Mouse (Mus musculus) heart, embryonic 13.5 days (tissue): ENCODE measurements around the gene Car15. TPM values are rescaled to one million over a fixed set of nuclear protein-coding genes. Genes with fewer than 3 reads are reported as not detected.

ENCODE experiments used
- ATAC-seq: fragments of 200-750 bp; cut with Nextera tagmentation; 2 replicates; pipeline ENCODE4 v1.8.0; 2017; ENCODE audit warnings: moderate TSS enrichment; ENCODE audit not compliant: insufficient number of reproducible peaks, low FRiP score, low TSS enrichment; ENCODE audit errors: extremely low read depth
- H3K27ac ChIP-seq: fragments of 300-500 bp; sonication (generic); replicated peaks from 2 replicates; pipeline ENCODE4 v1.5.1; 2015; ENCODE audit warnings: moderate library complexity, mild to moderate bottlenecking, inconsistent platforms
- H3K27me3 ChIP-seq: fragments of 300-500 bp; sonication (generic); replicated peaks from 2 replicates; pipeline ENCODE4 v1.6.1; 2015; ENCODE audit warnings: mild to moderate bottlenecking, inconsistent platforms
- H3K36me3 ChIP-seq: fragments of 300-500 bp; sonication (generic); 2 replicates; pipeline ENCODE4 v1.6.1; 2015; ENCODE audit warnings: mild to moderate bottlenecking, inconsistent platforms
- H3K4me1 ChIP-seq: fragments of 300-500 bp; sonication (generic); 2 replicates; pipeline ENCODE4 v1.6.1; 2015; ENCODE audit warnings: inconsistent platforms
- H3K4me2 ChIP-seq: fragments of 300-500 bp; sonication (generic); 2 replicates; pipeline ENCODE4 v1.6.1; 2015; ENCODE audit warnings: inconsistent platforms, mild to moderate bottlenecking, moderate library complexity
- H3K4me3 ChIP-seq: fragments of 300-500 bp; sonication (generic); 2 replicates; pipeline ENCODE4 v1.5.1; 2015; ENCODE audit warnings: moderate library complexity, mild to moderate bottlenecking, inconsistent platforms
- H3K9ac ChIP-seq: fragments of 300-500 bp; sonication (generic); 2 replicates; pipeline ENCODE4 v1.6.1; 2015; ENCODE audit warnings: inconsistent platforms, mild to moderate bottlenecking, moderate library complexity
- H3K9me3 ChIP-seq: fragments of 300-500 bp; sonication (generic); 2 replicates; pipeline ENCODE4 v1.6.1; 2016; ENCODE audit warnings: inconsistent platforms
- WGBS: fragments of 180-500 bp; shearing (Covaris S2); methylation state at CpG from one replicate; pipeline ENCODE4 v1.1.7; 2015; ENCODE audit warnings: mixed read lengths; 5-methylcytosine and 5-hydroxymethylcytosine counted together
- polyA plus RNA-seq: library from polyadenylated mRNA; unstranded; fragments of >200 nt; fragmentation: Nextera tagmentation; extraction: Ambion mirVana; gene quantifications from 2 replicates; pipeline ENCODE4 v1.2.1, GENCODE M21; 2015

Car15 gene
- polyA plus RNA-seq, 1 experiment from 2014 or later = 1.1 TPM

DNA sequence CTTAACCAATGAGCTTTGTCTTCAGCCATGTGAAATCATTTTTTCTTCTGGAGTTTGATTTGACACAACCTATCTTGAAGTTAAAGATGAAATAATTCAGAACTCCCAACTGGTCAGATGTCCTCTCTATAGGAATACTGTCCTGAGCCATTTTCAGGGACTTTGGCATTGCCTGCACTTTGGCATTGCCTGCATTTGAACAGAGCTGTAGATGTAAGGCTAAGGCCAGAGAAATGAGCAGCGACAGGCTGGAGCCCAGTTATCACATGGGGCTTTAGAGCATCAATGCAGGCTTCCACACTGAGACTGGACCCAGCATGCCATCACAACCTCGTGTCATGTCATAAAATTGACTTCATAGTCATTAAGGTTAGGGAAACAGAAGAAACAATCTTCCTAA, 15.1 kb upstream of the Car15 start:
- no peak overlapping the region for H3K4me3 ChIP-seq
- ATAC-seq = no peak

DNA sequence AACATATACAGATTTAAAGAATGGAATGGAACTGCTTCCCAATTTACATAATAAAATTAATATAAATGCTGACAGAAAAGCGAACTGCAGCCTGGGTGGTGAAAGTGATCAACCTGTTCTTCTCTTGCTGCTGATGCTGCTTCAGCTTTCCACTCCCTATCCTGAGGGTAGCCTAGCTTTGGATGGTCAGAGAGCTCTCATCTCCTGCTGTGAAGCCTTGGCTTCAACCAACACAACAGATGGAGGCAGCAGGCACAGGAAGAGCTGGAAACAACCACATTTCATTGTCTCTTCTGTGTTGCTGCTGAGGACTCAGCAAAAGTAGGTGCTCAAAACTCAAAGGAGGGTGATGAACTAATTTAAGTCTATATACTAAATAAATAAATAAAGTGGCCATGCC, 13.7 kb upstream of the Car15 start:
- Histone ChIP-seq H3K27ac (no peak overlapping the region), H3K4me2 (no peak overlapping the region), H3K9me3 (no peaks in the 10 kb centered on the region), H3K4me3 (no peak overlapping the region), H3K27me3 (no peaks in the 10 kb centered on the region), H3K9ac (no peak overlapping the region), H3K36me3 (peaks cover 94% of the 10 kb centered on the region), H3K4me1 (no peaks in the 10 kb centered on the region)
- 92% methylated on average over 1 of the region's 1 CpGs for WGBS
- no peak for ATAC-seq

More for the DNA sequence above, 15.1 kb upstream of the Car15 start:
- Histone ChIP-seq H3K9ac (no peak overlapping the region), H3K27me3 (no peaks in the 10 kb centered on the region), H3K36me3 (peaks cover 94% of the 10 kb centered on the region), H3K4me2 (no peak overlapping the region), H3K27ac (no peak overlapping the region), H3K4me1 (no peaks in the 10 kb centered on the region), H3K9me3 (no peaks in the 10 kb centered on the region)
- 83% methylated on average over 2 of the region's 2 CpGs for WGBS

GRCm38 (mm10) chr16:17851331-17851730, 13.2 kb upstream of the Car15 start:
- Histone ChIP-seq H3K9me3 (no peaks in the 10 kb centered on the region), H3K4me1 (no peaks in the 10 kb centered on the region), H3K9ac (no peak overlapping the region), H3K4me3 (no peak overlapping the region), H3K27ac (no peak overlapping the region), H3K4me2 (no peak overlapping the region), H3K27me3 (no peaks in the 10 kb centered on the region), H3K36me3 (peaks cover 94% of the 10 kb centered on the region)
- no peak for ATAC-seq
- WGBS = 94% methylated on average over 5 of the region's 5 CpGs

- Histone ChIP-seq H3K36me3 (peaks cover 95% of the 10 kb centered on the region), H3K9ac (no peak overlapping the region), H3K27ac (no peak overlapping the region), H3K4me2 (no peak overlapping the region), H3K4me3 (no peak overlapping the region), H3K27me3 (no peaks in the 10 kb centered on the region), H3K9me3 (no peaks in the 10 kb centered on the region), H3K4me1 (no peaks in the 10 kb centered on the region)
- 79% methylated on average over 6 of the region's 6 CpGs for WGBS
- ATAC-seq = no peak
Observed at GRCm38 (mm10) chr16:17849486-17849885, 11.3 kb upstream of the Car15 start.

- WGBS = 22% methylated on average over 1 of the region's 1 CpGs
- H3K9me3 ChIP-seq = no peaks in the 10 kb centered on the region
- no peak overlapping the region for H3K27ac ChIP-seq
- no peak for ATAC-seq
- no peak overlapping the region for H3K9ac ChIP-seq
- no peak overlapping the region for H3K4me2 ChIP-seq
- H3K4me3 ChIP-seq = no peak overlapping the region
- peaks cover 95% of the 10 kb centered on the region for H3K36me3 ChIP-seq
- H3K27me3 ChIP-seq = no peaks in the 10 kb centered on the region
- no peaks in the 10 kb centered on the region for H3K4me1 ChIP-seq
Observed at GRCm38 (mm10) chr16:17848928-17849327, 10.8 kb upstream of the Car15 start.

DNA sequence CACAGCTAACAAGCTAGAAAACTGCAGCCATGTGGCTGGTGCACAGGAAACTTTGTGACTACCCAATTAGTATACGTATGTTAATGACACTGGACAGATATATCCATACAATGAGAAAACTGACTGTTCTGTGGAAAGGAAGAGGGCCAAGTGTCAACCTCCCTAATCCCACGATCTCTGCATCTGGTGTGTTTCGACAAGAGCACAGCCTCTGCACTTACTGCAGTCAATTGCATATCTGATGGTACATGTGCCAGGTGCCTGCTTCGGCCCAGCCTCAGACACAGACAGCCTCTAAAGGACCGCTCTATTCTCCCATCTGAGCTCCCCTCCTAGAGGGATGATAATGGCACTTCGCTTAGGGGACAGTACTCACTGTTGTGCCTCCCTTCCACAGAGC, 10.3 kb upstream of the Car15 start:
- no peaks in the 10 kb centered on the region for H3K9me3 ChIP-seq
- no peaks in the 10 kb centered on the region for H3K4me1 ChIP-seq
- H3K9ac ChIP-seq = no peak overlapping the region
- no peak for ATAC-seq
- WGBS = 88% methylated on average over 6 of the region's 6 CpGs
- no peak overlapping the region for H3K4me2 ChIP-seq
- H3K27ac ChIP-seq = no peak overlapping the region
- no peak overlapping the region for H3K4me3 ChIP-seq
- peaks cover 95% of the 10 kb centered on the region for H3K36me3 ChIP-seq
- no peaks in the 10 kb centered on the region for H3K27me3 ChIP-seq

- Histone ChIP-seq H3K4me1 (no peaks in the 10 kb centered on the region), H3K4me3 (no peak overlapping the region), H3K9me3 (no peaks in the 10 kb centered on the region), H3K9ac (no peak overlapping the region), H3K4me2 (no peak overlapping the region), H3K27me3 (no peaks in the 10 kb centered on the region), H3K27ac (no peak overlapping the region), H3K36me3 (peaks cover 85% of the 10 kb centered on the region)
- ATAC-seq = no peak
- 88% methylated on average over 10 of the region's 10 CpGs for WGBS
Observed at GRCm38 (mm10) chr16:17843701-17844365, 5.7 kb upstream of the Car15 start.

GRCm38 (mm10) chr16:17842437-17842836, 4.3 kb upstream of the Car15 start:
- WGBS = 95% methylated on average over 7 of the region's 7 CpGs
- Histone ChIP-seq H3K4me1 (no peaks in the 10 kb centered on the region), H3K9ac (no peak overlapping the region), H3K4me3 (no peak overlapping the region), H3K27ac (no peak overlapping the region), H3K9me3 (no peaks in the 10 kb centered on the region), H3K27me3 (peaks cover 12% of the 10 kb centered on the region), H3K4me2 (no peak overlapping the region), H3K36me3 (peaks cover 71% of the 10 kb centered on the region)
- no peak for ATAC-seq

GRCm38 (mm10) chr16:17839976-17840375, 1.8 kb upstream of the Car15 start:
- no peaks in the 10 kb centered on the region for H3K9me3 ChIP-seq
- H3K9ac ChIP-seq = no peak overlapping the region
- no peak overlapping the region for H3K4me3 ChIP-seq
- WGBS = 81% methylated on average over 4 of the region's 4 CpGs
- no peaks in the 10 kb centered on the region for H3K4me1 ChIP-seq
- peaks cover 36% of the 10 kb centered on the region for H3K27me3 ChIP-seq
- H3K36me3 ChIP-seq = peaks cover 47% of the 10 kb centered on the region
- ATAC-seq = no peak
- no peak overlapping the region for H3K4me2 ChIP-seq
- no peak overlapping the region for H3K27ac ChIP-seq

DNA sequence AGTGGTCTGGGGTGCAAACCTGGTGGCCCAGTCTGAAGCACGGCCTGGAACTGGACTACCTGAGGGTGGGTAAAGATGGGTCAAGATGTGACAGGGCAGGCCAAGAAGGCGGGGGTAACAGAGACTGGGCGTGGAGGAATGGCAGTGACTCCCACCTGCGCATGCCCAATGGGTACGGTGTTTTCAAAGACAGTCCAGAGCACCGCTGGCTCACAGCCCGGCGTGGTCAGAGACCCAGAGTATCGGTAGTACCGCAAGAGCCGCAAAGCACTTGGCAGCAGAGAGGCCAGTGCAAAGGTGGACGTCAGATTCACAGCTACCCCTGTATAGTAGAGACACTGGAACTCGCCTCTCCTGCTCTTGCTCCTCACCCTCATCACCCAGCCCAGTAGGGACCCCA, 2.7 kb downstream of the Car15 start:
- 41% methylated on average over 13 of the region's 13 CpGs for WGBS
- H3K27me3 ChIP-seq = peaks cover 81% of the 10 kb centered on the region
- ATAC-seq = no peak

GRCm38 (mm10) chr16:17834543-17834942, 3.6 kb downstream of the Car15 start:
- peak overlapping the region; percentile 99 for H3K4me2 ChIP-seq
- H3K36me3 ChIP-seq = no peaks in the 10 kb centered on the region
- no peak for ATAC-seq
- H3K9me3 ChIP-seq = no peaks in the 10 kb centered on the region
- H3K27ac ChIP-seq = no peak overlapping the region
- H3K27me3 ChIP-seq = peaks cover 91% of the 10 kb centered on the region
- peak overlapping the region; percentile 60 for H3K4me3 ChIP-seq
- H3K9ac ChIP-seq = no peak overlapping the region; the same call in 1 of the 2 replicates
- H3K4me1 ChIP-seq = peaks cover 15% of the 10 kb centered on the region
- WGBS = 41% methylated on average over 7 of the region's 7 CpGs

More for the DNA sequence above, 2.7 kb downstream of the Car15 start:
- H3K27ac ChIP-seq = no peak overlapping the region
- H3K36me3 ChIP-seq = peaks cover 2% of the 10 kb centered on the region
- H3K4me3 ChIP-seq = no peak overlapping the region
- no peak overlapping the region for H3K9ac ChIP-seq
- no peak overlapping the region for H3K4me2 ChIP-seq
- no peaks in the 10 kb centered on the region for H3K9me3 ChIP-seq
- H3K4me1 ChIP-seq = peaks cover 15% of the 10 kb centered on the region

DNA sequence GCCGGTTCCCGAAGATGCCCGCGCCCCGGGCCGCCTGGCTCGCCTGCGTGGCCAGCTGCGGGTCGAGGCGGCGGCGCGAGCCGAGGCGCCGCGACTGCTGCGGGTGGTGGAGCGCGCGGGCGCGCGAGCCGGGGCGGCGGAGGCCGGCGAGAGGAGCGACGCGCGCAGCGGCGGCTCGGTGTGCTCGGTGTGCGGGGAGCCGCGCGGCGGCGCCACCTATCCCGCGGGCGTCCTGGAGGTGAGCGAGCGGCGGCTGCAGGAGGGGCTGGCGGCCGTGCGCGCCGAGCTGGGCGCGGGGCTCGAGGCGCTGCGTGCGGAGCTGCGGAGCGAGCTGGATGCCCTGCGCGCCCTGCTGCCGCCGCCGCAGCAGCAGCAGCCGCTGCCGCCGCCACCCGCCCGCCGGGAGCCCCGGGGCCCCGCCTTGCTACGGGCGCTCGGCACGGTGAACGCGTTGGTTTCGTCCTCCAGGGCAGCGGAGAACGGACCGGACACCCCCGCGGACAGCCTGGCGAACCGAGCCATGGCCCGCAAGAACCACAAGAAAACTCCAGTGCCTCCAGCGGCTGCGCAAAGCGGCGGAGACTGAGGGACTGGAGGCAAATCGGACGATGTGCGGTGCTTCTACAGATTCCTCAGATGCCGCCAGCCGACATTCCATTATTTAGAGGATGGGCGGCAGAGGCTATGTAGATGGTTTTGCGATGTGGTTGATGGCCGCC, 4.3 kb downstream of the Car15 start:
- H3K9me3 ChIP-seq = no peaks in the 10 kb centered on the region
- WGBS = under 1% methylated on average over 91 of the region's 103 CpGs
- peak overlapping the region; percentile 60 for H3K4me3 ChIP-seq
- H3K27me3 ChIP-seq = peaks cover 98% of the 10 kb centered on the region
- no peak for ATAC-seq
- H3K9ac ChIP-seq = peak overlapping the region; percentile 81
- H3K36me3 ChIP-seq = no peaks in the 10 kb centered on the region
- no peak overlapping the region for H3K27ac ChIP-seq
- H3K4me2 ChIP-seq = peak overlapping the region; percentile 99
- H3K4me1 ChIP-seq = peaks cover 15% of the 10 kb centered on the region
